22 mouse cellular contexts compared by ENCODE assay signal in the genomic region with DNA sequence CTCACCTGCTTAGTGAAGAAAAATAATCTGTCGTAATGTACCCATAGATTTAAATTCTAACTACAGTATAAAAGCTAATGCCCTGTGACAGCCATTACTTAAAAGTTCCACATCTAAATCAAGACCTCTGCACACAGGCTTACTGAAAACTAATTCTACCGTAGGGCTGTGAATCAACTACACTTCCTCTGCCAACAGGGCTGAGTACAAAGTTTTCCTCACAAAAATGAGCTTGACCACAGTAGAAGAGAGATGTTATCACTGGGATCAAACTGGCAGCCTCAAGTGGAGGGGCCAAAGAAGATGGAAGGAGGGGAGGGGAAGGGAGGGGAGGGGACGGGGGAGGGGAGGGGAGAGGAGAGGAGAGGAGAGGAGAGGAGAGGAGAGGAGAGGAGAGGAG. TPM values are rescaled to one million over a fixed set of nuclear protein-coding genes. Genes with fewer than 3 reads are reported as not detected.
DNase-seq lines count a peak whose midpoint lies in the region; ATAC-seq and TF ChIP-seq lines count a peak whose summit lies in the region.
"Had no signal": no experiment of that assay in that cellular context is flagged by ENCODE, and none has a peak within 500 bp of the region (broad histone marks: within the 10 kb centered on the region; RNA-seq: fewer than 3 reads in every experiment).

No protein-coding gene starts in this region.

- DNase-seq in kidney, postnatal 14 days: no peak
- no peak for DNase-seq in lung, adult 2 months
- DNase-seq: cerebellum, adult 11 months; cerebellum, adult 9-10 months; cerebellum, postnatal 36 days had no signal

- no peak overlapping the region for H3K9ac ChIP-seq in kidney, embryonic 16.5 days (replicated peaks; ENCODE audit: low read length)
- no peak overlapping the region for H3K9ac ChIP-seq in lung, embryonic 16.5 days (ENCODE audit: low read length)
- H3K9ac ChIP-seq in intestine, embryonic 16.5 days (ENCODE audit: low read depth, low read length): no peak overlapping the region
- H3K9ac ChIP-seq: embryonic facial prominence, embryonic 12.5 days; forebrain, embryonic 15.5 days; hindbrain, embryonic 13.5 days; limb, embryonic 12.5 days; liver, embryonic 12.5 days; liver, postnatal 0 days; midbrain, embryonic 13.5 days had no signal

- TF ChIP-seq CTCF in lung, adult 2 months (IDR thresholded peaks at IDR 0.05; ENCODE audit: insufficient read depth, low read length): no peak

- peaks cover 9% of the 10 kb centered on the region; the same call in 1 of the 2 replicates for H3K4me1 ChIP-seq in kidney, embryonic 16.5 days (ENCODE audit: insufficient read depth, low read length)
- peaks cover 9% of the 10 kb centered on the region for H3K4me1 ChIP-seq in lung, embryonic 16.5 days (replicated peaks; ENCODE audit: control insufficient read depth, insufficient read depth, low read length)
- H3K4me1 ChIP-seq in lung, adult 2 months (ENCODE audit: control insufficient read depth, insufficient read depth, low read length): no peaks in the 10 kb centered on the region; the same call in 1 of the 2 replicates
- 0 out of 2 replicates have a peak, but pooled peaks cover 4% of the 10 kb centered on the region for H3K4me1 ChIP-seq in intestine, embryonic 16.5 days (ENCODE audit: control insufficient read depth, insufficient read depth, low read length)
- H3K4me1 ChIP-seq: forebrain, embryonic 10.5 days; heart, embryonic 10.5 days; hindbrain, embryonic 13.5 days; liver, embryonic 12.5 days; midbrain, embryonic 13.5 days had no signal

- H3K27me3 ChIP-seq in kidney, embryonic 16.5 days (ENCODE audit: insufficient read depth, low read length): no peaks in the 10 kb centered on the region
- no peaks in the 10 kb centered on the region for H3K27me3 ChIP-seq in lung, embryonic 16.5 days (ENCODE audit: control insufficient read depth, insufficient read depth, low read depth, low read length)
- H3K27me3 ChIP-seq in intestine, embryonic 16.5 days (replicated peaks; ENCODE audit: control insufficient read depth, insufficient read depth, low read length): no peaks in the 10 kb centered on the region
- H3K27me3 ChIP-seq: embryonic facial prominence, embryonic 12.5 days; forebrain, embryonic 15.5 days; hindbrain, embryonic 13.5 days; limb, embryonic 12.5 days; liver, embryonic 12.5 days; midbrain, embryonic 13.5 days had no signal

- peaks cover 12% of the 10 kb centered on the region; the same call in 1 of the 2 replicates for H3K36me3 ChIP-seq in kidney, embryonic 16.5 days (ENCODE audit: insufficient read depth, low read length)
- no peaks in the 10 kb centered on the region for H3K36me3 ChIP-seq in lung, embryonic 16.5 days (ENCODE audit: control insufficient read depth, insufficient read depth, low read length)
- no peaks in the 10 kb centered on the region for H3K36me3 ChIP-seq in intestine, embryonic 16.5 days (ENCODE audit: control insufficient read depth, insufficient read depth, low read length)
- H3K36me3 ChIP-seq: embryonic facial prominence, embryonic 12.5 days; forebrain, embryonic 10.5 days; forebrain, embryonic 15.5 days; heart, embryonic 10.5 days; hindbrain, embryonic 13.5 days; limb, embryonic 12.5 days; midbrain, embryonic 13.5 days had no signal

- H3K9me3 ChIP-seq in kidney, embryonic 16.5 days (ENCODE audit: low read length): peaks cover 5% of the 10 kb centered on the region; the same call in 1 of the 2 replicates
- H3K9me3 ChIP-seq in lung, embryonic 16.5 days (ENCODE audit: control insufficient read depth, low read length): peaks cover 5% of the 10 kb centered on the region; the same call in 1 of the 2 replicates
- H3K9me3 ChIP-seq in intestine, embryonic 16.5 days (ENCODE audit: control insufficient read depth, low read length): no peaks in the 10 kb centered on the region
- H3K9me3 ChIP-seq: embryonic facial prominence, embryonic 12.5 days; forebrain, embryonic 15.5 days; heart, embryonic 10.5 days; hindbrain, embryonic 13.5 days; limb, embryonic 12.5 days; liver, embryonic 12.5 days; midbrain, embryonic 13.5 days had no signal

- no peak for TF ChIP-seq POLR2A in lung, adult 2 months (IDR thresholded peaks at IDR 0.05; ENCODE audit: borderline replicate concordance, extremely low read depth, low read depth, low read length)

- WGBS in kidney, embryonic 16.5 days: 32% methylated on average over 2 of the region's 3 CpGs
- 36% methylated on average over 2 of the region's 3 CpGs for WGBS in lung, embryonic 16.5 days
- 48% methylated on average over 2 of the region's 3 CpGs for WGBS in lung, adult 2 months
- WGBS in intestine, embryonic 16.5 days: 55% methylated on average over 2 of the region's 3 CpGs

- no peak overlapping the region for H3K4me2 ChIP-seq in kidney, embryonic 16.5 days (replicated peaks; ENCODE audit: low read depth, low read length)
- no peak overlapping the region for H3K4me2 ChIP-seq in lung, embryonic 16.5 days (ENCODE audit: low read depth, low read length)
- no peak overlapping the region for H3K4me2 ChIP-seq in intestine, embryonic 16.5 days (ENCODE audit: low read depth, low read length)
- H3K4me2 ChIP-seq: forebrain, embryonic 15.5 days; liver, embryonic 12.5 days; midbrain, embryonic 13.5 days had no signal

- no peak overlapping the region for H3K4me3 ChIP-seq in kidney, embryonic 16.5 days (ENCODE audit: low read length)
- H3K4me3 ChIP-seq in lung, embryonic 16.5 days (ENCODE audit: low read length): no peak overlapping the region
- no peak overlapping the region for H3K4me3 ChIP-seq in lung, adult 2 months (replicated peaks; ENCODE audit: extremely low read depth, low read depth, low read length)
- no peak overlapping the region for H3K4me3 ChIP-seq in intestine, embryonic 16.5 days (ENCODE audit: low read length)
- H3K4me3 ChIP-seq: embryonic facial prominence, embryonic 12.5 days; forebrain, embryonic 10.5 days; forebrain, embryonic 15.5 days; heart, embryonic 10.5 days; hindbrain, embryonic 13.5 days; layer of hippocampus, adult 2 months; left cerebral cortex, adult 2 months; limb, embryonic 12.5 days; liver, embryonic 12.5 days; midbrain, embryonic 13.5 days had no signal

- H3K27ac ChIP-seq in kidney, embryonic 16.5 days (ENCODE audit: low read length): peak overlapping the region; percentile 16; the same call in 1 of the 2 replicates
- peak overlapping the region; percentile 37; the same call in 1 of the 2 replicates for H3K27ac ChIP-seq in lung, embryonic 16.5 days (ENCODE audit: low read length)
- no peak overlapping the region for H3K27ac ChIP-seq in intestine, embryonic 16.5 days (ENCODE audit: low read length)
- H3K27ac ChIP-seq: embryonic facial prominence, embryonic 12.5 days; forebrain, embryonic 10.5 days; forebrain, embryonic 15.5 days; heart, embryonic 10.5 days; hindbrain, embryonic 13.5 days; layer of hippocampus, adult 2 months; left cerebral cortex, adult 2 months; limb, embryonic 12.5 days; liver, embryonic 12.5 days; midbrain, embryonic 13.5 days had no signal

- ATAC-seq in kidney, embryonic 16.5 days (ENCODE audit: low FRiP score, low TSS enrichment): no peak
- no peak for ATAC-seq in lung, embryonic 16.5 days (ENCODE audit: low read depth)
- peak; percentile 37; the same call in 1 of the 2 replicates for ATAC-seq in common myeloid progenitor, adult 5-6 weeks (replicated peaks; ENCODE audit: low read depth, poor library complexity, severe bottlenecking)
- no peak for ATAC-seq in intestine, embryonic 16.5 days
- ATAC-seq: forebrain, embryonic 15.5 days; liver, embryonic 12.5 days; midbrain, embryonic 13.5 days had no signal

RNA-seq across cellular contexts. Expression of gene Gfra1, which starts 42.9 kb away (rescaled TPM):
- polyA plus RNA-seq in kidney, embryonic 16.5 days (2015; fragmentation: Nextera tagmentation; extraction: Ambion mirVana): 66.9 and 75.0 TPM in 2 replicates
- polyA plus RNA-seq in lung, embryonic 16.5 days (2015; fragmentation: Nextera tagmentation; extraction: Ambion mirVana): 6.9 and 8.0 TPM in 2 replicates
- polyA plus RNA-seq in lung, adult 2 months (2012; rRNA removed): 4.9 and 7.8 TPM in 2 replicates
- total RNA-seq in common myeloid progenitor, adult 5-6 weeks (2017): 0.09 TPM in 1 of 2 replicates, not detected in the other
- 12.9 and 13.3 TPM in 2 replicates for polyA plus RNA-seq in intestine, embryonic 16.5 days (2015; fragmentation: Nextera tagmentation; extraction: Ambion mirVana)
- total RNA-seq: MEL; monocyte, adult 5-6 weeks had no signal
